Mouse (Mus musculus) right cerebral cortex, postnatal 10 days (tissue): Measurements from ENCODE around the gene Tmem81.

Experiments used
- DNase-seq, 2 experiments: peaks; one replicate each; pipeline ENCODE4 v3.0.0; 2021; ENCODE audit warnings: low spot score in 2 of 2

Tmem81 gene

GRCm38 (mm10) chr1:132519734-132520133 lies 13.7 kb downstream of the Tmem81 start:
- no peak for DNase-seq

GRCm38 (mm10) chr1:132520764-132521163 lies 14.7 kb downstream of the Tmem81 start:
- DNase-seq, result peak; percentile 78

GRCm38 (mm10) chr1:132523048-132523447 lies 17.0 kb downstream of the Tmem81 start:
- DNase-seq, result no peak

GRCm38 (mm10) chr1:132523920-132524319 lies 17.9 kb downstream of the Tmem81 start:
- DNase-seq, result peak in 1 of 2 experiments; percentile 47

GRCm38 (mm10) chr1:132525832-132526231 lies 19.8 kb downstream of the Tmem81 start:
- DNase-seq, result peak; percentile 85 to 89

GRCm38 (mm10) chr1:132528071-132528470 lies 22.0 kb downstream of the Tmem81 start:
- no peak for DNase-seq

- no peak for DNase-seq
Observed at GRCm38 (mm10) chr1:132528647-132529334, 22.8 kb downstream of the Tmem81 start.

- no peak for DNase-seq
Observed at GRCm38 (mm10) chr1:132530631-132531191, 24.7 kb downstream of the Tmem81 start.

GRCm38 (mm10) chr1:132532521-132532920 lies 26.5 kb downstream of the Tmem81 start:
- DNase-seq, result no peak

GRCm38 (mm10) chr1:132533840-132534239 lies 27.8 kb downstream of the Tmem81 start:
- DNase-seq, result no peak

GRCm38 (mm10) chr1:132535541-132535940 lies 29.5 kb downstream of the Tmem81 start:
- DNase-seq, result no peak

GRCm38 (mm10) chr1:132536416-132536815 lies 30.4 kb downstream of the Tmem81 start:
- DNase-seq, result no peak

GRCm38 (mm10) chr1:132537736-132538135 lies 31.7 kb downstream of the Tmem81 start:
- DNase-seq, result no peak

GRCm38 (mm10) chr1:132540701-132541100 lies 34.7 kb downstream of the Tmem81 start:
- no peak for DNase-seq

- DNase-seq, result no peak
Observed at GRCm38 (mm10) chr1:132541171-132541823, 35.3 kb downstream of the Tmem81 start.

- DNase-seq, result no peak
Observed at GRCm38 (mm10) chr1:132541824-132542599, 36.0 kb downstream of the Tmem81 start.

- DNase-seq, result peak; percentile 86
Observed at GRCm38 (mm10) chr1:132542762-132543306, 36.8 kb downstream of the Tmem81 start, which contains the start of gene Cntn2. Gene Cntn2 (minus strand): TSS chr1:132543256.

- DNase-seq, result no peak
Observed at GRCm38 (mm10) chr1:132543789-132544188, 37.8 kb downstream of the Tmem81 start.

- peak; percentile 72 to 81 for DNase-seq
Observed at GRCm38 (mm10) chr1:132557901-132558631, 52.0 kb downstream of the Tmem81 start.
